Mouse (Mus musculus) embryo, embryonic 9.5 days (tissue): ENCODE results near the gene Padi2.
A peak's percentile ranks its signal among the peaks of the same experiment; 100 is the strongest.

Experiments
- DNase-seq: peaks from one replicate; pipeline ENCODE4 v3.0.0-alpha.2; 2017; ENCODE audit errors: extremely low spot score

Gene Padi2

DNA sequence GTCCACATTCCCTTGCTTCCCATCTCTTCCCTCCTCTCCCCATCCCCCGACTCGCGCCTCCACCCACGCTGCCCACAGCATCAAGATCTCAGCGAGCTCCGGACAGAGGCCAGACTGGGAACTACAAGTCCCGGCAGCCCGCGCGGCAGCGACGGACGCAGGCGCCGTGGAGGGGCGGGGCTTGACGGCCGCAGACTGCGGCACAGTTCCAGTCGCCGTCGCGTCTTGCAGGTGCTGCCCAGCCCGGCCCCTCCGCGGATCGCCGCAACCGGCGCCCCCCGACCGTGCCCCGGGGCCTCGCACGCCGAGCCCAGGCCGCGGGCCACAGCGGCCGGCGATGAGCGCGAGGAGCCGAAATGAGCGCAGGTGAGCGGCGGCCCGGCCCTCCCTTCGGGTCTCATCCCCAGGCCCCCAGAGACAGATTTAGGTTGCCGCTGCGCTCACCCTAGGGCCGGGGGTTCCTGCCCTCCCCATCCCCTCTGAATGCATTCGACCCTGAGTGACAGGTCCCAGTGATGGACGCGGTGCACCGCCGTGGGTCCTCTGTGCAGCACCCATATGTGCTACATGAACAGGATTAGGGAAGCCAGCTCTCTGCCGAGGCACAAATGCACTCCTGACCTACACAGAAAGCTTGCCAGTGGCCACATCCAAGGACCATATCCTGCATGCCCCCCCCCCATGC is 80.7 kb downstream of the Padi2 start, which contains the start of gene Atp13a2:
Gene Atp13a2 (plus strand): TSS at position 163 of the 685 bp plus-strand sequence.
- peak; percentile 86 for DNase-seq

- no peak for DNase-seq
Measured at GRCm38 (mm10) chr4:140987476-140987875, 81.3 kb downstream of the Padi2 start.

DNA sequence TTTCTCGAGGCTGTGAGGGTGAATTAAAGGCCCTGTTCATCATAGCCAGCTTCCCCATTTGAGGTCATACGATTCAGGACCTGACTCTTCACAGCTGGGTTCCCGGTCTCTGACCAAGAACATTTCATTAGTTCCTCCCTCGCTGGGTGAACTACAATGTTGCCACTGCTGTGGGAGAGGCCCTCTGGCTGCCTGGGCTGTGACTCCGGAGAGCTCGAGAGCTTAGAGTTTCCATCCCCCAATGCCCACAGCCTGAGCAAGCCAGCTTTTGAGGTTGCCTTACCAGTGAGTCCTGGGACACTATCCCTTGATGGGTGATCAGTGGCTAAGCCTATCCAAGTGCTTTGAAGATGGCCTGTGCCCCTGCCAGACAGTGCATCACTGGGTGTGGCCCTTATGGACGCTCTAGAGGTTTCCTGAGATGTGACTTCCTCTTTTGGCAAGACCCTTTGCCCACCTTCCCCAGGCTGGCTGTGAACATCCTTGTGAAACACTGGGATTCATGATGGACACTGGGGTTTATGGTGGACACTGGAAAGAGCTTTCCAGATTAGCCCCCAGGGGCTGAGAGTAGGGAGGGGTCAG is 82.7 kb downstream of the Padi2 start:
- no peak for DNase-seq

DNA sequence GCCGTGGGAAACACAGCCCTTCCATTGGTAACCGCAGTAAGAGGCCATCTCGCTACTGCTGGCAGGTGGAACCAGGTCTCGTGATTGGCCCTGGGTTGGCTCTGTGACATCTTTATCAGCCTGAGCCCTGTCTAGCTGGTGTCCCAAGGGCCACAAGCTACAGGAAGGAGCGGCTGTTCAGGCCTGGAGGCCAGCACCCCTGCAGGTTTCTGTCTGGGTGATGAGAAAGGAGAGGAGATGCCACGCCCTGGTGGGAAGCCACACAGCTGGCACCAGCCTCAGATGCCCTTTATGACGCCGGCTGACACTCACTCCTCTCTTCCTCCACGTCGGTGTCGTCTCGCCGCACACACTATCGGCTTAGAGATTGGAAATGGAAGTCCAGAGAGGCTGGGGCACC is 83.3 kb downstream of the Padi2 start:
- no peak for DNase-seq

GRCm38 (mm10) chr4:140992215-140992614 is 86.1 kb downstream of the Padi2 start:
- DNase-seq = no peak

- DNase-seq = no peak
Measured at GRCm38 (mm10) chr4:140993846-140994245, 87.7 kb downstream of the Padi2 start.

DNA sequence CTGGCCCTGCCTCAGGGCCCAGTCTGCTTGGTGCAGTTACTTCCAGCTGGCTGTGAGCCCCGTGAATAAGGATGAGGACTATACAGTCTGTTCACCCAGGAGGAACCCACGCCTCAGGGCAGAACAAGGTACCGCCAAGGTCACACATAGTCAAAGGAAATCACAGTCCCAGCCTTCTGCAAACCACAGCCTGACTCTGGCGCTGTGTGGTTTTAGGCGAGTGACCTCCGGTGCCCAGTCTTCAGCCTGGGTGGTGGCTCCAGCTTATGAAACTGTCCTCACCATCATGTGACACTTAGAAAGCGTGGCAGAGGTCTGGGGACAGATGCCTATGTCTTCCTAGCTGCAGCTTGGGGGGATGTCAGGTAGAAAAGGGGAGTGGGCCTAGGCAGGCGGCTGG is 89.7 kb downstream of the Padi2 start:
- no peak for DNase-seq

- DNase-seq = no peak
Measured at GRCm38 (mm10) chr4:140996812-140997211, 90.7 kb downstream of the Padi2 start.
